Mouse (Mus musculus) heart, postnatal 0 days (tissue): ENCODE results near the gene Il2rb. TPM values are rescaled to one million over a fixed set of nuclear protein-coding genes. Genes with fewer than 3 reads are reported as not detected.

Experiments
- ATAC-seq: fragments of 200-750 bp; cut with Nextera tagmentation; 2 replicates; pipeline ENCODE4 v1.8.0; 2017; ENCODE audit warnings: low read depth, moderate number of reproducible peaks, moderate library complexity; ENCODE audit not compliant: insufficient read depth
- DNase-seq: peaks from one replicate; pipeline ENCODE4 v3.0.0-alpha.2; 2016; ENCODE audit warnings: low spot score
- H3K27ac ChIP-seq: fragments of 300-500 bp; sonication (generic); 2 replicates; pipeline ENCODE4 v1.5.1; 2014; ENCODE audit warnings: low read depth, mild to moderate bottlenecking
- H3K27me3 ChIP-seq: fragments of 300-500 bp; sonication (generic); 2 replicates; pipeline ENCODE4 v1.6.1; 2014; ENCODE audit warnings: low read length, mixed read lengths; ENCODE audit not compliant: control insufficient read depth, insufficient read depth
- H3K36me3 ChIP-seq: fragments of 300-500 bp; sonication (generic); replicated peaks from 2 replicates; pipeline ENCODE4 v1.6.1; 2014; ENCODE audit warnings: low read length, mixed read lengths; ENCODE audit not compliant: control insufficient read depth, insufficient read depth
- H3K4me1 ChIP-seq: fragments of 300-500 bp; sonication (generic); 2 replicates; pipeline ENCODE4 v1.6.1; 2014; ENCODE audit warnings: antibody characterized with exemption; ENCODE audit not compliant: control insufficient read depth, insufficient read depth
- H3K4me2 ChIP-seq: fragments of 300-500 bp; sonication (generic); 2 replicates; pipeline ENCODE4 v1.6.1; 2014; ENCODE audit warnings: low read depth, mild to moderate bottlenecking, low read length, moderate library complexity
- H3K4me3 ChIP-seq: fragments of 300-500 bp; sonication (generic); 2 replicates; pipeline ENCODE4 v1.5.1; 2014; ENCODE audit warnings: low read depth, low read length
- H3K9ac ChIP-seq: fragments of 300-500 bp; sonication (generic); replicated peaks from 2 replicates; pipeline ENCODE4 v1.6.1; 2014; ENCODE audit warnings: low read depth, low read length, mixed read lengths
- H3K9me3 ChIP-seq: fragments of 300-500 bp; sonication (generic); replicated peaks from 2 replicates; pipeline ENCODE4 v1.6.1; 2016; ENCODE audit warnings: low read length; ENCODE audit not compliant: control insufficient read depth
- CTCF ChIP-seq: IDR thresholded peaks from 2 replicates; pipeline ENCODE4 v1.5.1; 2016; ENCODE audit warnings: antibody characterized with exemption, control low read depth, low read depth
- EP300 ChIP-seq: IDR thresholded peaks from 2 replicates; pipeline ENCODE4 v1.6.1; 2016; ENCODE audit warnings: antibody characterized with exemption, low read depth
- WGBS: fragments of 180-500 bp; shearing (Covaris S2); extraction: QIAGEN DNeasy Blood & Tissue Kit; methylation state at CpG from one replicate; pipeline ENCODE4 v1.1.7; 2014; 5-methylcytosine and 5-hydroxymethylcytosine counted together
- polyA plus RNA-seq: library from polyadenylated mRNA; unstranded; fragments of >200 nt; fragmentation: Nextera tagmentation; extraction: Ambion mirVana; gene quantifications from 2 replicates; pipeline ENCODE4 v1.2.1, GENCODE M21; 2015
- total RNA-seq: library from RNA; depleted of rRNA; stranded (reverse); fragments of >200 nt; gene quantifications from 2 replicates; pipeline ENCODE4 v1.2.3, GENCODE M21; 2014; ENCODE audit warnings: low replicate concordance

The Il2rb gene
- total and polyA plus RNA-seq, 2 experiments from 2014 or later = 0.08 TPM; not detected in 1

DNA sequence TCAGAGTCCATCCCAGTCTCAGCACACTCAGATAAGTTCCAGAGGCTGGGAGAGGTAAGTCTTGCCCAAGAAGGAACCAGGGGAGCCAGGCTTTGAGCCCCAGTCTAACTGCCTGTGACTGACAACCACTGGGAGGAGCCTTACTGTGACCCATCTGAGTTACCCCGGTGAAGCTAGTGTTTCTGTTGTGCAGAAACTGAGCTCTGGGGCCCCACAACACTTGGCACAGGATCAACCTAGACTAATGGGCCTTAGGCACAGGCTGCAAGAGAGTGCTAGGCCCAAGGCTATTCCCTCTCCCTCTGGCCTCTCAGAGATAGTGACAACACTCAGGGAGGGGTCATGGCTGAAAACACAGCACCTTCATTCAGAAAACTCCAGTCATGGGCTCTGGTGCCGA lies 43.9 kb downstream of the Il2rb start:
- DNase-seq (no peak), ATAC-seq (no peak)
- no peak overlapping the region for H3K9ac ChIP-seq
- peaks cover 9% of the 10 kb centered on the region; the same call in 1 of the 2 replicates for H3K4me1 ChIP-seq
- H3K9me3 ChIP-seq = no peaks in the 10 kb centered on the region
- no peak overlapping the region for H3K4me2 ChIP-seq
- H3K27me3 ChIP-seq = no peaks in the 10 kb centered on the region
- WGBS = 69% methylated on average over 2 of the region's 2 CpGs
- H3K4me3 ChIP-seq = no peak overlapping the region
- no peaks in the 10 kb centered on the region for H3K36me3 ChIP-seq
- H3K27ac ChIP-seq = no peak overlapping the region
- no peak for TF ChIP-seq EP300
- no peak for TF ChIP-seq CTCF

DNA sequence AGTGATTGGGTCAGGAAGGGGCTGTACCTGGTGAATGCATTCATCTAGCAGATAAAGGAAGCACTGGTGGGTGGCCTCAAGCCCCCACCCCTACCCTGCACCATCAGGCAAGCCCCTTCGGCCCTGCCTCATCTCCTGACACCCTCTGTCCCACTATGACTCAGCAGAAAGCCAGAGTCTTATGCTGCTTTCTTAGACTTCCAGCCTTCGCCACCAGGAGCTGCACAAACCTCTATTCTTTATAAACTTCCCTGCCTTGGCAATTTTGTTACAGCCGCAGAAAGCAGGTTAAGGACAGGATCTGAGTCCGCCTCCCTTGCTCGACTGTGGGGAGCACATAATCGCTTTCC lies 44.7 kb downstream of the Il2rb start:
- H3K9ac ChIP-seq = no peak overlapping the region
- H3K36me3 ChIP-seq = no peaks in the 10 kb centered on the region
- H3K27ac ChIP-seq = peak overlapping the region; percentile 63; the same call in 1 of the 2 replicates
- ATAC-seq = no peak
- no peaks in the 10 kb centered on the region for H3K27me3 ChIP-seq
- no peak overlapping the region for H3K4me3 ChIP-seq
- peaks cover 9% of the 10 kb centered on the region; the same call in 1 of the 2 replicates for H3K4me1 ChIP-seq
- H3K4me2 ChIP-seq = no peak overlapping the region
- no peak for DNase-seq
- TF ChIP-seq EP300 = no peak
- TF ChIP-seq CTCF = no peak
- no peaks in the 10 kb centered on the region for H3K9me3 ChIP-seq
- 89% methylated on average over 6 of the region's 6 CpGs for WGBS

DNA sequence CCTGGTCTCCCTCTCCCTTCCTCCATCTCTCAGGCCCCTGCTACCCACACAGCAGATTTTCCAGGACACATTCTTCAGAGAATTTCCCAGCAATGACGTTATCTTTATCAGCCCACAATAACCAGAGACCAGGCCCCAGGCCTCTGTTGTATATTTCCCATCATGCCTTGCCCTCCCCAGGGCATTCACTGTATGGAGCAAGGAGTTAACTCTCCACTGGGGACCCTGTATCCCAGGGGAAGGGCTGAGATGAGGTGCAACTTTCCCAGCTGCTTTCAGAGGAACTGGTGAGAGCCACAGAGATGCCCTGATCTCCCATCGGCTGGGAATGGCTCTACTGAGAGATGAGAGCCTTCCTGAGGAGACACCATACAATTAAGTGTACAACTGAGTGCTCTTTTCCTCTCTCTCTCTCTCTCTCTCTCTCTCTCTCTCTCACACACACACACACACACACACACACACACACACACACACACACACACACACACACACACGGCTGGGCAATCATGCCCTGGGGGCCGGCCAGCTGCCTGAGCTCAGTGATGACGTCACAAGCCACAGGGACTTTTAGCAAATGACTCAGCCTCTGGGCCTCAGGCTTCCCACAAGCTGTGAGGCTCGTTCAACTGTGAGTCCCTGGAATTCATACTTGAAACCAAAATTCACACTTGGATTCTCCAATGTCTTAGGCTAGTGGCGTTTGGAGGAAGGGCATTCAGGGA lies 45.2 kb downstream of the Il2rb start:
- Histone ChIP-seq H3K4me3 (no peak overlapping the region), H3K9ac (no peak overlapping the region), H3K4me1 (peaks cover 9% of the 10 kb centered on the region; the same call in 1 of the 2 replicates), H3K27me3 (no peaks in the 10 kb centered on the region), H3K9me3 (no peaks in the 10 kb centered on the region), H3K27ac (peak overlapping the region; percentile 63), H3K36me3 (no peaks in the 10 kb centered on the region), H3K4me2 (no peak overlapping the region)
- 25% methylated on average over 7 of the region's 7 CpGs for WGBS
- ATAC-seq = peak; percentile 39; the same call in 1 of the 2 replicates
- TF ChIP-seq EP300 = no peak
- no peak for TF ChIP-seq CTCF
- peak; percentile 61 for DNase-seq

DNA sequence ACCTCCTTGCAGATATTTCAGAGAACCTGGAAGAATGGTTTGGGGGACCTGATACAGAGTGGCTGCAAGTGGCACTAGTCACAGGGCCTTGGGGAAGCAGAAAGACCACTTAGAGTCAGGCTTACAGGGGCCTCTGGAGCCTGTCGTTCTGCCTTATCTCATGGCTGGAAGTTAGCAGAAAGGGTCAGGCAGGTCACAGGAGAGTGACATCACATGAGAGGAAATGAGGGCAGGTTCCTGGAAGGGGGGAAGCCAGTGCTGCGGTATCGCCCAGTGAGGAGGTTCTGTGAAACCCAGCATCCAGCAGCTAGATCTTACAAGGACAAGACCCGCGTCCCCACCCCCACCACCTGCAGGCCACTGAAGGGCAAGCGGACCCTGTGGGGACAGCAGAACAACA lies 45.9 kb downstream of the Il2rb start:
- TF ChIP-seq CTCF (no peak), EP300 (no peak)
- DNase-seq (peak; percentile 45), ATAC-seq (0 out of 2 replicates have a peak, but pooled peaks have one; percentile 24)
- Histone ChIP-seq H3K4me2 (no peak overlapping the region), H3K4me3 (no peak overlapping the region), H3K9ac (no peak overlapping the region), H3K36me3 (no peaks in the 10 kb centered on the region), H3K27me3 (no peaks in the 10 kb centered on the region), H3K4me1 (peaks cover 9% of the 10 kb centered on the region; the same call in 1 of the 2 replicates), H3K9me3 (no peaks in the 10 kb centered on the region), H3K27ac (peak overlapping the region; percentile 63)
- 43% methylated on average over 6 of the region's 6 CpGs for WGBS

DNA sequence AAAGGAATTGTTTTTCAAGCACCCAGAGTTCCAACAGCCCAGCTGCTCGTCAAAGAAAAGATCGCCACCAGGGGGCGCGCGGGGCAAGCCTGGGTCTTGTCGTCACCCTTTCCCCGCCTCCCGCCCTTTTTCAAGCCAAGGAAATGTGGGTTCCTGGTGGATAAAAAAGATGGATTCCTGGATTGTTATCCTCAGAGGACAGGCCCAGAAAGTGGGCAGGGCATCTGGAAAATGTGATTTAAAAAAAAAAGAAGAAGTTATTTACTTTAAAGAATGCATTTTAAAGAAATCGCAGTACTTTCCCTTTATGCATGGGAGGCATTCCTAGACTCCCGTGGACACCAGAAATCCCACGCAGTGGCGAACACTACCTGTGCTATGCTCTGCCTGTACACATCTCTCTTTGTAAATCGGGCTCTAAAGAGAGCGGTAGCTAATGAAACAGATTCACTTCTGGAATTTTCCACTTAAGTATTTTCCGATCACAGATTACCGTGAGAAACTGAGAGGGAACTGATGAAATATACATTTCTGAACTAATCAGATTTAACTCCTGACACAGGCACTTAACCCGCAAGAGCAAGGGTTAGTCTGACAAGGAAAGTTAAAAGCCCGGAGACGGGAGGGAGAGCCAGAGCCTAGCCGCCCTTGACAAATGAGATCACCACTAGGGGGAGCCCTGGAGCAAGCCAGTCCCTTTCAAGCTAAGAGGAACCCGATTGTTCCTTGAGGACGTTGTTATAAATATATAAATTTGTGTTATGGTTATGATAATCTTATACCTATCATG lies 47.1 kb downstream of the Il2rb start:
- peak; percentile 54 for ATAC-seq
- H3K4me3 ChIP-seq = peak overlapping the region; percentile 45

More for the DNA sequence above, 47.1 kb downstream of the Il2rb start:
- Histone ChIP-seq H3K4me2 (peak overlapping the region; percentile 85), H3K9ac (peak overlapping the region; percentile 57), H3K27me3 (no peaks in the 10 kb centered on the region), H3K27ac (peak overlapping the region; percentile 85), H3K9me3 (no peaks in the 10 kb centered on the region), H3K36me3 (no peaks in the 10 kb centered on the region), H3K4me1 (peaks cover 9% of the 10 kb centered on the region; the same call in 1 of the 2 replicates)
- under 1% methylated on average over 22 of the region's 22 CpGs for WGBS
- peak; percentile 83 for DNase-seq
- TF ChIP-seq CTCF = peak; percentile 92
- TF ChIP-seq EP300 = 0 out of 2 replicates have a peak, but pooled peaks have one; percentile 22
